Mouse (Mus musculus): ENCODE results near the gene Rpia.
"Not testable (repeated sequence)": the region's sequence is repeated elsewhere in the genome, so short reads cannot be mapped to it uniquely, and the experiment has no call there.

Gene Rpia

GRCm38 (mm10) chr6:70791824-70792535 lies at the start of gene Rpia:
Gene Rpia (minus strand): TSS chr6:70792232.
- DNase-seq (ENCODE audit: low spot score in 2 of 2): peak; percentile 97 to 98

- no peak for DNase-seq (ENCODE audit: low spot score in 2 of 2)
These were observed 48.2 kb upstream of the Rpia start for GRCm38 (mm10) chr6:70840281-70840680.

- DNase-seq (ENCODE audit: low spot score in 2 of 2): no peak
These were observed 46.5 kb upstream of the Rpia start for GRCm38 (mm10) chr6:70838532-70838931.

DNA sequence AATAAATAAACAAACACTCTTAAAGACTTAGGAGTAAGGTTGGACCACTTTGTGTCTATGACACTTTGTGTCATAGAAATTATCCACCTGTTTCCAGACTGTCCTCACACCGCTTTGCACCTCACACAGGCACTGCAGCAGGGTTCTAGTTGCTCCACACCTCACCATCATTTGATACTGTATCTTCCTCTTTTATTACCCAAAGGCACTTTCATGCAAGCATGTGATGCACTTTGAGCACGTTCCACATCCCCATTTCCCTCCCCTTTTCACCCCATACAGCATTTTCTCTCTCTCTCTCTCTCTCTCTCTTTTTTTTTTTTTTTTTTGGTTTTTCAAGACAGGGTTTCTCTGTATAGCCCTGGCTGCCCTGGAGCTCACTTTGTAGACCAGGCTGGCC lies 45.3 kb upstream of the Rpia start:
- no peak for DNase-seq (ENCODE audit: low spot score in 2 of 2)

DNA sequence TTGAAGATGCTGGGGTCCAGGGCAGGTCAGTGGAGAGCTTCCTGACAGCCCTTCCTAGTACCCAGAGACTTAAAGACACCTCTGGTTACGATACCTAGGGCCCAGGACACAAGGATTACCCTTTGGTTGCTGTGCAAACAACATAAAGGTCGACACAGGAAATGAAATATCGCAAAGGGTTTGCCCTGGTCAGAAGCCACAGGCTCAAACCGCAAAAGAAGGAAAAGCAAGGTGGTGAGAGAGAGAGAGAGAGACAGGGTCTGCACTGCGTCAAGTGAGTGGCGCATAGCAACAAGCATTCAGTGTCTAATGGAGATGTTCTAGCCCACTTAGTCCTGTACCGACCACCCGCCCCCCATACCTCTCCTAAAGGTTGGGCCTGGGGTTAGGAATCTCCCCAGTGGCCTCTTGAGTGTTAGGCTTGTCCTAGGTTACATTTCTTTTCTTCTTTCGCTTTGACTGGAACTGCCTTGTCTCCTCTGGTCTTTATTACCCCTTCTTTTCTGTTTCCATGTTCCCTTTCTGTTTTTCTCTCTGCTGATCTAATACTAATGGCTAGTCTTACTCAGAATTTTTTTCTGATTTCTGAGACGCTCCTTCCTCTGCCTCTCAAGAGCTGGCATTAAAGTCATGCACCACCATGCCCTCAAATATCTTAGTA lies 39.3 kb upstream of the Rpia start:
- DNase-seq (ENCODE audit: low spot score in 2 of 2): no peak

- no peak for DNase-seq (ENCODE audit: low spot score in 2 of 2)
These were observed 38.5 kb upstream of the Rpia start for GRCm38 (mm10) chr6:70830552-70830951.

DNA sequence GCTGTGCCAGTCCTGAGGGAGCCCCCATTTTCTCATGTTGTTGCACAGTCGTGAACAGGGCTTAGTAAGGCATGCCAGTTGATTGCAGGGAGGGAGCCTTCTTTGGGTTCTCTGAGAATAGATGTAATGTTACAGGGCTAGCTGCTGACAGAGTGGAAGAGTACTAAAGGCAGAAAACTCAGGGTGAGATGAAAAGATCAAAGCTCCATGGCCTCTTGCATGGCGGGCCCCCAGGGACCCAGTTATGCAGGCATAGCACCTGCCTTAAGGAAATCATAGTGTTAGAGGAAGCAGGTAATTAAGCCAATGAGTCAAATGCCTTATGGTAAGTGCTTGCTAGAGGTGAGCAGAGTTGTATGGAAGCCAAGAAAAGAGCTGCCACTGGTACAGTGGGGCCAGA lies 37.4 kb upstream of the Rpia start:
- no peak for DNase-seq (ENCODE audit: low spot score in 2 of 2)

- DNase-seq (ENCODE audit: low spot score in 2 of 2): no peak
These were observed 32.9 kb upstream of the Rpia start for GRCm38 (mm10) chr6:70824987-70825337.

DNA sequence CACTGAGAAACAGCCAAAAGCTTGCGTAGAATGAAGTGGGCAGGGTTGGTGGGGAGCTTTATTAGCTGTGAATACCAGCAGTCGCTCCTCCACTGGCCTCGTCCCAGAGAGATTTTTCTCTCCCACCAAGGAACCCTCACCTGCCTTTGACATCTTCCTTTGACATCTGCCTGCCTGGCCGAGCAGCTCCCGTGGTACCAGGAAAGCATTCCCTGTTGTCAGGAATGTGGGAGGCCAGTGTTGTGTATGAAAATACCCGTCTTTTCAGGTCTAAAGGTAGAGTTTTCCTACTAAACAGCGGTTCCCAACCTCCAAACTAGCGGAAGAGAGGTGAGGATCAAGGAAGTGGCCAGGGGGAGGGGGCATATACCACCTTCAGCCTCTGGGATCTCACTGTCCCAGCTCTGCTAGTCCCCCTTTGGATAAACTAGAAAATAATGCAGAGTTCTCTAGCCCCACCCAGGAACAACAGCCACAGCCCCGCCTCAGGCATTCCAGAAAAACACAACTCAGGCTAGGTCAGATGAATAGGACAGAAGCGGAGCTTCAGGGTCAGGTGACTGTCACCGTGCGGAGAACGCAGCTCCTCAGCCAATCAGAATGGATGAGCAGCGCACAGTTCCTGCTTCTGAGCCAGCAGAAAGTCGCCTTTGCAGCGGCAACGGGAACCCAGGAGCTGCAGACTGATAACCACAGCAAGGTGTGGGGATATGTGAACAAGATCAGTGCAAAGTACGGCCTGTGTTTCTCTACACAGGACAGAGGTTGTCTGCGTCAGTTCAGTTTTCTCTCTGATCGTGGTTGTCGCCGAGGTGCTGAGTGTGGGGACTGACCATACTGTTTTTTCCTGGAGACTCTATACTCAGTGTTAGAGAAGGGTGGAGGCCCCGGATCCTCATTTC lies 32.3 kb upstream of the Rpia start:
- peak; percentile 78 to 81 for DNase-seq (ENCODE audit: low spot score in 2 of 2)

GRCm38 (mm10) chr6:70823277-70823676 lies 31.2 kb upstream of the Rpia start:
- not testable (repeated sequence) for DNase-seq (ENCODE audit: low spot score in 2 of 2)

DNA sequence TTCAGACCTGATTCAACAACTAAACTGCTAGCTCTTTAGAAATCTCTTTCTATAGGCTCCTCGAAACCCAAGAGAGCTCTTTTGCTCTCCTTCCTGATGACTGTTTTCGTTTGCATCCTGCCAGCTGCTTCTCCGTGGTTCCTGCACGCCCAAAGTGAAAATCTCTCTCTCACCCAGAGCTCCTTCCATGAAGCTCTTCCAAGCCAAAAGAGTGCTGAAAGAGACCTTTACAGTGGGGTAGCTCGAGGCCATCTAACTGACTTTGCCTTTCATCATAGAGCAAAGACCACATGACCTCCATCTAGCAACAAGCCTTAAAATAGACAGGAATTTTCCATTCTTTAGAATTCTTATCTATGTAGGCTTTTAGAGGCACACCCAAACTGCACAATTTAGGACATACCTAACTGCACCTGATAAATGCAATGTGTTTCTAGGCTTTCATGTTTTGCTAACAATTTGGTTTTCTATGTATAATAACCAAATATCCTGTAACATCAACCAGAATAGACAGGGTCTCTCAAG lies 30.4 kb upstream of the Rpia start:
- DNase-seq (ENCODE audit: low spot score in 2 of 2): no peak

DNA sequence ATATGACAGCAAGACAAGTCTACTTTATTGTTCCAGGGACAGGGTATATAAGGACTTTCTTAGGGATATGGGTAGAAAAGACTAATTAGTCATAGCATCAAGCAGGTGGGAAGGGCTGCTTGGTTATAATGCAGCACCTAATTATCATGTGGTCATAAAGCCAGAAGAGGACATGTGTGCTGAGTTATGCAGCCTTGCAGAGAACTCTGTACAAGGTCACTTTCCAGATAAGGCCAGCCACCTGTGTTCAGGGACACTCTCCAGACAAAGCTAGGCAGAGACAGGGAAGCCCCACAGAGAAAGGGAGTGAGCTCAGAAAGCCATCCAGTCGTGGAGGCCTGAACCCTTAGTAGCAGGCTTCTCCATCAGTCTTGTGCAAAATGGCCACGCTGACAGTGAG lies 29.5 kb upstream of the Rpia start:
- no peak for DNase-seq (ENCODE audit: low spot score in 2 of 2)

DNA sequence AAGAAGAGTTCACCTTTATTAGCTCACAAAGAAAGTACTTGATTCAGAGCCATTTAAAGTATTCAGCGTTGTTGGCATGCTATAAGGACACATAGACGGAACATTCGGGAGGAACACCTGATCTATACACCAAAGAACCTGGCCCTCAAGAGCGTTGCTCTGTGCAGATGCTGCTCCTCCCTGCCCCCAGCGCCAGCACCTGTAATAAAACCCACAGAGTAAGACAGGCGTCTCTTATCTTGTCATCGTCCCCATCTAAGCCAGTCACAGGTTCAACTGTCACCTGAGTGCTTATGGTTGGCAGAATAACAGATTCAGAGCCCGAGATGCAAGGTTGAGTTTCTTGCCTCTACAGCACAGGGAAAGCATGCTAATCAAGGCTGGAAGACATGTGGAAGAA lies 23.4 kb upstream of the Rpia start:
- no peak for DNase-seq (ENCODE audit: low spot score in 2 of 2)

- DNase-seq (ENCODE audit: low spot score in 2 of 2): no peak
These were observed 22.6 kb upstream of the Rpia start for GRCm38 (mm10) chr6:70814629-70814950.

GRCm38 (mm10) chr6:70813921-70814628 lies 22.0 kb upstream of the Rpia start:
- DNase-seq (ENCODE audit: low spot score in 2 of 2): no peak

DNA sequence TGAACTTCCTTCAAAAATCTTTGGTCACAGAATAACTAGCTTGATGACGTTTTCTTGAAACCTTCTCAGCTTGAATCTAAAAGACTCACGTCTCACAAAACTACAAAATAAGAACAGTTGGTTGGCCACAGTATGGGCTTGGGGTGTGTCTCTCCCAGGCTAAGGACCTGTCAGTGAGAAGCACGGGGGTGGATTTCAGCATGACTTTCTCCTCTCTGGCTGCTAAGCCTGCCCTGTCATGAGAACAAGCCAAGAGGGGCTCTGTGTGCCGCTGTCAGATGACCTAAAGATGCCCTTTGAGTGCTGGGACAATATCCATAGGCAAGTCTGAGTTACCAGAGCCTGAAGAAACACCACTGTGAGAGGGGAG lies 20.5 kb upstream of the Rpia start:
- DNase-seq (ENCODE audit: low spot score in 2 of 2): no peak

DNA sequence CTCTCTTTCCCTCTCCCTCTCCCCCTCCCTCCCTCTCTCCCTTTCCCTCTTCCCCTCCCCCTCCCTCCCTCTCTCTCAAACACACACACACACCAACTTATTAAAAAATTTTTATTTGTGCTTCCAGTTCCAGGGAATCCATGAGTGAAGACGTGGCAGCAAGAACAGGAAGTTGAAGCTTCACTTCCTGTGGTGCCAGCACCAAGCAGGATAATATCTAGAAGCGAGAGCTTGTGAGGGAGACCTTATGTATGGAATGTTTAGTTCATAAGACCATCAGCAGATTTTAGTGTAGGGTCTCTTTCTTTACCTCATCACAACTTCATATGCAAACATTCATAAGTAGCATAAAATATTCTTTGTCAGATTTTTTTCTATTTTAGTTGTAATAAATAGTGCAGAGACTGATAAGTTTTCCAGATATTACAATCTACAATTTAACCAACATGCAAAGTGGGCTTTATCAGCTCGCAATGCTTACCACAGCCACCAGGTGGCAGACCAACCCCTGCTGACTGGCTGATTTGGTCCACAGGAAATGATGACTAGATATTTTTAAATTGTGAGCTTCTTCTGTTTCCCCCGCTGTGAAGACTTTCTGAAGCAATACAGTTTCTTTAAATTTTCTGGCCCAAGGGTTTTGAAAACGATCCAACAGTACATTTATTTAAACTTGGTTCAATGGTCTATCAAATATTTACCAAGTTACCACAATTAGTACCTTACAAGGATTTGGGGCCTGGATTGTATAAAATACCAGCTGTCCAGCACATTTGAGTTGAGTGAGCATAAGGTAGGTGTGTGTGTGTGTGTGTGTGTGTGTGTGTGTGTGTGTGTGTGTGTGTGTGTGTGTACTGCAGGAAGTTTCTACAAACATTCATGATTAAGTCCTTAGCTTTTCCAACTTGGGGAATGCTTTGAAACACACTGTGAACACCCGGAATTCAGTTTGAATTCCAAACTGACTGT lies 19.8 kb upstream of the Rpia start:
- DNase-seq (ENCODE audit: low spot score in 2 of 2): peak; percentile 81 to 85

DNA sequence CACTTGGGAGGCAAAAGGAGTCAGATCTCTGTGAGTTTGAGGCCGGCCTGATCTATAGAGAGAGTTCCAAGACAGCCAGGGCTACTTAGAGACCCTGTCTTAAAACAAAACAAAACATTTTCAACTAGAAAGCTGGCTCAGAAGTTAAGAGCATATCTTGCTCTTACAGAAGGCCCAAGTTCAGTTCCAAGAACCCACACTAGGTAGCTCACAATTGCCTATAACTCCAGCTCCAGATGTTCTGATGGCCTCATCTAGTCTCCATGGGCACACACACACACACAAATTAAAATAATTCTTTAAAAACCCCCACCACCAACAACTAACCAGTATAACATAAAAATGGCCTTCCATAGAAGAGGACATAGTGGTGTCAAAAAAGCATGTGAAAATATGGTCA lies 18.5 kb upstream of the Rpia start:
- DNase-seq (ENCODE audit: low spot score in 2 of 2): no peak

- DNase-seq (ENCODE audit: low spot score in 2 of 2): no peak
These were observed 14.5 kb upstream of the Rpia start for GRCm38 (mm10) chr6:70806514-70806912.

- DNase-seq (ENCODE audit: low spot score in 2 of 2): peak; percentile 71 to 72
These were observed 13.9 kb upstream of the Rpia start for GRCm38 (mm10) chr6:70805820-70806513.
